Mouse (Mus musculus) ES-E14 (cell line): ENCODE measurements around the gene H1f0. TPM values are rescaled to one million over a fixed set of nuclear protein-coding genes. Genes with fewer than 3 reads are reported as not detected.
"Not testable (repeated sequence)": the region's sequence is repeated elsewhere in the genome, so short reads cannot be mapped to it uniquely, and the experiment has no call there.

Experiments used
- DNase-seq: peaks from one replicate; pipeline ENCODE4 v3.0.0-alpha.2; 2013; ENCODE audit warnings: low read depth, low spot score
- H3K27ac ChIP-seq: 2 replicates; pipeline ENCODE4 v1.5.1; 2012; ENCODE audit warnings: low read depth, mild to moderate bottlenecking, low read length, moderate library complexity, mixed read lengths; ENCODE audit not compliant: poor library complexity, insufficient read depth, severe bottlenecking
- H3K36me3 ChIP-seq: 2 replicates; pipeline ENCODE4 v1.6.1; 2012; ENCODE audit warnings: mild to moderate bottlenecking, low read length, moderate library complexity, mixed read lengths; ENCODE audit not compliant: control insufficient read depth, poor library complexity, insufficient read depth, severe bottlenecking
- H3K4me1 ChIP-seq, 2 experiments: fragments of 150-350 bp in 1 of 2; sonication (generic) in 1 of 2; 2 replicates each; pipeline ENCODE4 v1.6.1; 2012; ENCODE audit warnings: low read length in 2 of 2, mild to moderate bottlenecking in 1 of 2, mixed read lengths in 1 of 2; ENCODE audit not compliant: control insufficient read depth in 2 of 2, insufficient read depth in 2 of 2, poor library complexity in 1 of 2
- H3K4me3 ChIP-seq, 2 experiments: fragments of 150-350 bp in 1 of 2; sonication (generic) in 1 of 2; 2 replicates each; pipeline ENCODE4 v1.5.1; 2012; ENCODE audit warnings: low read length in 2 of 2, low read depth in 1 of 2, mild to moderate bottlenecking in 1 of 2, mixed read lengths in 1 of 2; ENCODE audit not compliant: insufficient read depth in 1 of 2, poor library complexity in 1 of 2, severe bottlenecking in 1 of 2
- H3K9ac ChIP-seq: 2 replicates; pipeline ENCODE4 v1.6.1; 2012; ENCODE audit warnings: low read depth, mild to moderate bottlenecking, low read length, mixed read lengths; ENCODE audit not compliant: poor library complexity, insufficient read depth, severe bottlenecking
- H3K9me3 ChIP-seq: fragments of 150-350 bp; sonication (generic); 2 replicates; pipeline ENCODE4 v1.6.1; 2012; ENCODE audit warnings: low read depth, mild to moderate bottlenecking, low read length; ENCODE audit not compliant: control insufficient read depth, insufficient read depth
- CHD2 ChIP-seq: IDR thresholded peaks from 2 replicates; pipeline ENCODE4 v1.6.1; 2014; ENCODE audit warnings: mild to moderate bottlenecking, low read depth, low read length, inconsistent platforms
- HCFC1 ChIP-seq: IDR thresholded peaks from 2 replicates; pipeline ENCODE4 v1.6.1; 2012; ENCODE audit warnings: low read length, inconsistent platforms, borderline replicate concordance; ENCODE audit not compliant: insufficient read depth
- MAFK ChIP-seq: IDR thresholded peaks from 2 replicates; pipeline ENCODE4 v1.6.1; 2014; ENCODE audit warnings: mild to moderate bottlenecking, low read depth, low read length, inconsistent platforms; ENCODE audit not compliant: insufficient read depth
- ZC3H11A ChIP-seq: IDR thresholded peaks from 2 replicates; pipeline ENCODE4 v1.6.1; 2012; ENCODE audit warnings: low read depth, mild to moderate bottlenecking, inconsistent platforms, low read length, borderline replicate concordance
- ZNF384 ChIP-seq: IDR thresholded peaks from 2 replicates; pipeline ENCODE4 v1.6.1; 2012; ENCODE audit warnings: low read depth, low read length, inconsistent platforms
- in situ Hi-C, 2 experiments: fragments of 600-800 bp; cut with MboI; formaldehyde crosslinking; loops; one replicate each; pipeline ENCODE4 v1.15.1; 2025; ENCODE audit warnings: low sequenced_read_pairs in 2 of 2, inconsistent platforms in 1 of 2; ENCODE audit not compliant: unreplicated experiment in 2 of 2
- total RNA-seq: library from RNA; depleted of rRNA; stranded (reverse); fragments of 300-350 nt; gene quantifications from 2 replicates; pipeline ENCODE4 v1.2.3, GENCODE M21; 2012

Gene H1f0
- total RNA-seq, 1 experiment, result 41.0 TPM

- TF ChIP-seq ZNF384 (no peak), MAFK (no peak), HCFC1 (no peak), ZC3H11A (no peak), CHD2 (peak; percentile 88)
- Histone ChIP-seq H3K27ac (no peak overlapping the region), H3K4me3 (no peak overlapping the region), H3K9ac (no peak overlapping the region), H3K9me3 (no peaks in the 10 kb centered on the region), H3K36me3 (peaks cover 10% of the 10 kb centered on the region; the same call in 1 of the 2 replicates), H3K4me1 (peaks cover 0 to 8% of the 10 kb centered on the region in 2 experiments; a peak in 2 of 4 replicates)
- peak; percentile 72 for DNase-seq
- in situ Hi-C loops, result no loop called here
Measured at GRCm38 (mm10) chr15:79006638-79007037, 21.6 kb upstream of the H1f0 start.

GRCm38 (mm10) chr15:79007059-79007458 is 21.2 kb upstream of the H1f0 start:
- Histone ChIP-seq H3K9ac (no peak overlapping the region), H3K36me3 (peaks cover 10% of the 10 kb centered on the region; the same call in 1 of the 2 replicates), H3K27ac (no peak overlapping the region), H3K4me1 (peaks cover 0 to 8% of the 10 kb centered on the region in 2 experiments; a peak in 2 of 4 replicates), H3K9me3 (no peaks in the 10 kb centered on the region), H3K4me3 (no peak overlapping the region)
- in situ Hi-C loops, result no loop called here
- no peak for DNase-seq
- TF ChIP-seq ZNF384 (no peak), HCFC1 (no peak), MAFK (no peak), CHD2 (no peak), ZC3H11A (no peak)

- H3K36me3 ChIP-seq, result peaks cover 10% of the 10 kb centered on the region; the same call in 1 of the 2 replicates
- H3K27ac ChIP-seq, H3K9ac ChIP-seq, H3K4me1 ChIP-seq, H3K4me3 ChIP-seq, H3K9me3 ChIP-seq, in situ Hi-C loops, DNase-seq: not testable (repeated sequence)
Measured at GRCm38 (mm10) chr15:79007836-79008235, 20.4 kb upstream of the H1f0 start.

- H3K27ac ChIP-seq, result no peak overlapping the region
- no peak overlapping the region for H3K9ac ChIP-seq
- peaks cover 0 to 5% of the 10 kb centered on the region in 2 experiments; a peak in 2 of 4 replicates for H3K4me1 ChIP-seq
- peaks cover 5% of the 10 kb centered on the region; the same call in 1 of the 2 replicates for H3K36me3 ChIP-seq
- no peaks in the 10 kb centered on the region for H3K9me3 ChIP-seq
- TF ChIP-seq ZC3H11A (no peak), CHD2 (no peak), MAFK (no peak), ZNF384 (no peak), HCFC1 (no peak)
- in situ Hi-C loops, result no loop called here
- no peak for DNase-seq
- H3K4me3 ChIP-seq, result no peak overlapping the region
Measured at GRCm38 (mm10) chr15:79009734-79010133, 18.5 kb upstream of the H1f0 start.

DNA sequence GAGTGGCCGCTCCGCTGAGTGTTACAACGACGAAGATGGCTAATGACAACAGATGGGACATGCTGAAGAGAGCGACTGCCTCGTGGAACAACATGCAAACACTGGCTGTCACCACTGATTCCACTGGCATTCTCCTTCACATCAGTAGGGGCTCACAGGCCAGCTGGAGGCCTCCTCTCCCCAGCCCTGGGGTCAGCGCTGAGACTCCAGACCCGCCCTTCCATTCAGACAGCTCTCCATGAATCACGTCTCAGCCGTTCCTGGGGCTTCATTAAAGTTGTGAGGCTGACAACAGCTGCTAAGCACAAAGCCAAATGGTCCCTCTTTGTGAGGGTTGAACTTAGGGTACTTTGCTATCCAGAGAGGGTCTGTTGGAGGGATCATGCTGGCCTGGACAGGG is 16.7 kb upstream of the H1f0 start:
- no peak overlapping the region for H3K27ac ChIP-seq
- no peaks in the 10 kb centered on the region for H3K36me3 ChIP-seq
- no peak overlapping the region for H3K9ac ChIP-seq
- DNase-seq, result no peak
- TF ChIP-seq ZNF384 (no peak), CHD2 (no peak), ZC3H11A (no peak), HCFC1 (no peak), MAFK (no peak)
- H3K4me3 ChIP-seq, result no peak overlapping the region
- peaks cover 0 to 2% of the 10 kb centered on the region in 2 experiments; a peak in 1 of 4 replicates for H3K4me1 ChIP-seq
- H3K9me3 ChIP-seq, result no peaks in the 10 kb centered on the region
- in situ Hi-C loops, result no loop called here
